Mouse (Mus musculus): ENCODE measurements around the gene Nme7.

Gene Nme7

GRCm38 (mm10) chr1:164427777-164428176 lies 123.9 kb downstream of the Nme7 start:
- in situ Hi-C loops (cut with MboI, MseI) = no loop called here

DNA sequence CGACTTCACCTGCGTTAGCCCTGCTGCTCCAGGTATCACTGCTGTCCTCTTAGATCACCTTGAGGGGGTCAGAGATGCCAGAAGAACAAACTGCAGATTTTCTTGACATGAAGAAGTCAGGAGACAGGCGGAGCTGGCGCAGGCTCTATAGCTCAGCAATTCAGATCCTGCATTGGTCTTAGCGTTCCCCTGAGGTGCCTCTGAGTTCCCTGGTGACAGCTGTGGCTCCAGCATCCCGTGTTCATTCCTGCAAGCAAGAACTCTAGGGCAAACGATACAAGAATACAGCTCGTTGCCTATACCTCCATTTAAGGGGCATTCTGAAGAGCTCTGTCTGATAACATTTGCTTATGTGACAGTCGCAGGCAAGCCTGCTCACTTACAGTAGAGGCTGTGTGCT lies 124.7 kb downstream of the Nme7 start:
- in situ Hi-C loops (cut with MboI, MseI) = no loop called here

DNA sequence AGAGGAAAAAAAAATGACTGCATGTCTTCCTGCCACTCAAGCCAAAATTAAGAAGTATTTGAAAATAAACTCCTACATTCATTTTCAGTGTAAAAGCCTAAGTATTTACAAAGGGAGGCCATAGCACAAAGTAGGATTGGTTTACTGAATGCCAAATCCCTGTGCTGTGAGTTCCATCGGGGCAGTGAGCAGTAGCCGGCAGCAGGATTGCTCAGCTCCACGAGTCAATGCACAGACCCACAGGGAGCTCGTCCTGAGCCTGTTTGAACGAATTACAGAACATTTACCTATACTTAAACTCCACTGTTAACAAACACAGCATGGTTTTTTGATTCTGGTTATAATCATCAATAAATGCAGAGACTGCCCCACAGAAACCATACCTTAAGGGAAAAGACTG lies 128.7 kb downstream of the Nme7 start:
- in situ Hi-C loops (cut with MboI, MseI) = no loop called here

DNA sequence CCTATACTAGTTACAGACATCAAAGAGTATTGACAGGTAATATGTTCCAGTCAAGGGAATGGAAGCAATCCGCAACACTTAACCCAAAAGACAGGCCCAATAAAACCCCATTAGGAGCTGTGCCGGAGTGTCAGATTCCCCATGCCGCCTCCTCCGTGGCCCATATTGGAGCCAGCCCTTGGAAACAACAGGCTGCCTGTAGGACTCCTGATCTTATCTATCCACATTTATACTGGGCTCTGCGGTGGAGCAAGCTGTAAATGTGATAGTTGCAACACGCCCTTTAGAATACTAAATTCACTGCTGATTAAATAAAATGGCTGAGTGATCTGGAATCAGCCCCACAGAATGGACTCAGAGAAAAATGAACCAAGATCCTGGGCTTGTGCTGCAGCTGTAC lies 130.1 kb downstream of the Nme7 start:
- in situ Hi-C loops (cut with MboI, MseI) = no loop called here

DNA sequence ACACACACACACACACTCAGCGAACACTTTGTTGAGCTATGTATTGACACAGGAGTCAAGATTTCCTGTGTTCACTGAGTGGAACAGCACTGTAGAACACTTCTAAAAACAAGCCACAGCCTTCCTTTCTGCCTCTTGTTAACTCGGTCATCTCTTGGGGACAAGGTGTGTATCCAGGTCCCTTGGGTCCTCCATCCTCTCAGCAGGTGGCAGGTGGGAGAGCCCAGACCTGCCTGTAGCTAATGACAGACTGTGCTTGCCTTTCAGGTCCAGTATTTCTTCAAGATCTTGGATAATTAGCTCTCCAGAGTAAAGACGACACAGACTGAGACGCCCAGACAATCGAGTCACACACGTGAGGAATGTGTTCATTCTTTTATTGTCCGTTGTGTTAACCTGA lies 132.8 kb downstream of the Nme7 start:
- in situ Hi-C loops (cut with MboI, MseI) = no loop called here

DNA sequence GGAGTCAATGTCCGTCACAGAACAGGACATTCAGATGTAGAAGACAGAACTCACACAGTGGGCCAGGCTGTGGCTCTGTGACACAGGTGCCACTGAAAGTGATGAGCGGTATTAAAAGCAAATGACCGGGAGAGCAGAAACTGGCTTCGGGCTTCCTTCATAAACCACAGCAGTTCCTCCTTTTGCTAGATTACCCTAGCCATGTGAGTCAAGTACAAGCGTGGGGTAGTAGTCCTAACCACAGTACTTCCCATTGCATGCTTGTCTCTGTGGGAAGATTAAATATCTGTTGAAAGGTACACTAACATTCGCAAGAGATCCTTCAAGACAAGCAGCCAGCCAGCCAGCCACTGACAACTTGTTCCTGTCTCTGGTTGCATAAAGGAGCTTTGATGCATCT lies 136.3 kb downstream of the Nme7 start:
- in situ Hi-C loops (cut with MboI, MseI) = no loop called here

- in situ Hi-C loops (cut with MboI, MseI) = no loop called here
Observed at GRCm38 (mm10) chr1:164440708-164441407, 136.9 kb downstream of the Nme7 start.

DNA sequence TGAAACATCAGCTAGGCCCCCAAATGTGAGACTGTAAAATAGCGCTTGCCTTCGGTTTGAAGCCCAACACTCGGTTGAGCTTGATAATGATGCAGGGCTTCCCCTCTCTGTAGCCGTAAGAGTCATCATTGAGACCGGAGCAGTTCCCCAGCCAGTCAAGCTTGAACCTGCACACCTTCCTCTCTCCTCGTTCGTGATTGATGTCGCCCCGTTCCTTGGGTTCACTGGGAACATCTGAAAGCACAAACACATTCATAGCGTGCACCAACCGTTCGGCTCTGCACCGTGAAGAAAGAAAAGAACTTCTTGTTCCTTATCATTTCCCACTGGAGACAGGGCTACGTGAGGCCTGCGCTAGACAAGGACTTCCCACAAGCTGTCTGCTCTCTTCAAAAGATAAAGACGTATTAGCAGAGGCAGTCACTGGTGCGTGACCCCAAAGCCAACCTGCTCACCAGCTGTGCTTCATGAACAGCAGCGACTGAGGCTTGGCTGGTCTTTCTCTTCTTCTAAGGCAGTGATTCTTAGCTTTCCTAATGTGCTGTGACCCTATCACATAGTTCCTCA lies 137.6 kb downstream of the Nme7 start:
- in situ Hi-C loops (cut with MboI, MseI) = no loop called here

GRCm38 (mm10) chr1:164445620-164446162 lies 141.8 kb downstream of the Nme7 start:
- in situ Hi-C loops (cut with MboI, MseI) = no loop called here

DNA sequence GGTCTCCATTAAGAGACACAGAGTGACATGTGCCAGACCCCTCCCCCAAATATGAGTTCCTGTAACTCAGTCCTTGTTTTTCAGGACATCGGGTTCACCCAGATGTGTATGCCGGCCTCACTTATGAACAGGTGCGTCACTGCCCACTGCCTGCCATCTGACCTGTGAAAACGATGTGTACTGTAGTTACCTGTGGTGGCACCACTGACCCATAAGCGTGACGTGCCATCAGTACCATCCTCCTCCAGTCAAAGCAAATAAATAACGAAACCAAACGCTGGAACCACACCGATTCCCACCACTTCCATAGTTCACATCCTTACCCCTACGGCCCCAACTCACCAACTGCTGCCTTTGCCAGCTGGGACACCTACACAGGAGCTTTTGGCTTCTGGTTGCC lies 142.6 kb downstream of the Nme7 start:
- in situ Hi-C loops (cut with MboI, MseI) = no loop called here

DNA sequence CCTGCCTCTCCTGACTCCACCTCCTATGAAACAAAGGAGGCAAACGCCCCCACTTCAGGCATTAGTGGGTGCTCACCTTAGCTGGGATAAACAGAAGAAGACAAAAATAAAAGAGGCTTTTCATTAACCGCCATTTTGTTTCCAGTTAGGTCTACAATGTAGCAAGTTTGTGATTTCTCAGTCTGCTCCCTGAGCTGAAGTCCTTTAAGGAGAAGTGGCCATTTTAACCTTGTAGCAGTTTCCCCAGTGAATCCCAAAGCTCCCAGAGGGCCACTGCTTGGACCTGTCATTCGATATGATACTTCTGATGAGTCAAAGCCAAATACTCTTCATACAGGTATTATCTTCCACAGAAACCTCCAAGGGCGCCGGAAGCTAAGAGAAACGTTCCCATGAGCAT lies 143.6 kb downstream of the Nme7 start:
- in situ Hi-C loops (cut with MboI, MseI) = no loop called here

GRCm38 (mm10) chr1:164449626-164450025 lies 145.7 kb downstream of the Nme7 start:
- in situ Hi-C loops (cut with MboI, MseI) = loop anchor here (10.0 kb wide), 1 partner anchor 1255 kb away; the partner anchor contains the start of gene Rcsd1

GRCm38 (mm10) chr1:164450231-164450630 lies 146.3 kb downstream of the Nme7 start:
- in situ Hi-C loops (cut with MboI, MseI) = loop anchor here (10.0 kb wide), 1 partner anchor 1255 kb away; the partner anchor contains the start of gene Rcsd1

GRCm38 (mm10) chr1:164450644-164451043 lies 146.7 kb downstream of the Nme7 start:
- in situ Hi-C loops (cut with MboI, MseI) = loop anchor here (10.0 kb wide), 1 partner anchor 1254 kb away; the partner anchor contains the start of gene Rcsd1

GRCm38 (mm10) chr1:164451346-164451745 lies 147.4 kb downstream of the Nme7 start:
- in situ Hi-C loops (cut with MboI, MseI) = loop anchor here (10.0 kb wide), 1 partner anchor 1253 kb away; the partner anchor contains the start of gene Rcsd1

GRCm38 (mm10) chr1:164452580-164452979 lies 148.7 kb downstream of the Nme7 start:
- in situ Hi-C loops (cut with MboI, MseI) = loop anchor here (10.0 kb wide), 1 partner anchor 1252 kb away; the partner anchor contains the start of gene Rcsd1

GRCm38 (mm10) chr1:164453146-164453545 lies 149.2 kb downstream of the Nme7 start:
- in situ Hi-C loops (cut with MboI, MseI) = loop anchor here (10.0 kb wide), 1 partner anchor 1252 kb away; the partner anchor contains the start of gene Rcsd1

DNA sequence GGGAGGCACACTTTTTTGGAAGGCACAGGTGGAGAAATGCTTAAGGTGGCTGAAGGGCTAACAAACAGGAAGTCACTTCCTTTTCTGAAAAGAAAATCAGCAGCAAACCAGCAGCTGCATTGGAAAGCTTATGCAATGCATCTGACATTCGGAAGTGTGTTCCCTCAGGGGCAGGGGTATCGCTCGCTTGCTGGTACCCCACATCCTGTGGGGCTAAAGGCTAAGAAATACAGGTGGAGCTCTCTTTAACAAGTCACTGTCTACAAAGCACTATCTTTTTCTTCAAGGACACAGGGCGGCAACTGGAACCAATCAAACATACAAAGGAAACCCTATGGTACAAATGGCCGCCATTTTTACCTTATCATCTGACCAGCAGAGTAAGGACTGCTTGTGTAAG lies 149.8 kb downstream of the Nme7 start:
- in situ Hi-C loops (cut with MboI, MseI) = loop anchor here (10.0 kb wide), 1 partner anchor 1251 kb away; the partner anchor contains the start of gene Rcsd1

DNA sequence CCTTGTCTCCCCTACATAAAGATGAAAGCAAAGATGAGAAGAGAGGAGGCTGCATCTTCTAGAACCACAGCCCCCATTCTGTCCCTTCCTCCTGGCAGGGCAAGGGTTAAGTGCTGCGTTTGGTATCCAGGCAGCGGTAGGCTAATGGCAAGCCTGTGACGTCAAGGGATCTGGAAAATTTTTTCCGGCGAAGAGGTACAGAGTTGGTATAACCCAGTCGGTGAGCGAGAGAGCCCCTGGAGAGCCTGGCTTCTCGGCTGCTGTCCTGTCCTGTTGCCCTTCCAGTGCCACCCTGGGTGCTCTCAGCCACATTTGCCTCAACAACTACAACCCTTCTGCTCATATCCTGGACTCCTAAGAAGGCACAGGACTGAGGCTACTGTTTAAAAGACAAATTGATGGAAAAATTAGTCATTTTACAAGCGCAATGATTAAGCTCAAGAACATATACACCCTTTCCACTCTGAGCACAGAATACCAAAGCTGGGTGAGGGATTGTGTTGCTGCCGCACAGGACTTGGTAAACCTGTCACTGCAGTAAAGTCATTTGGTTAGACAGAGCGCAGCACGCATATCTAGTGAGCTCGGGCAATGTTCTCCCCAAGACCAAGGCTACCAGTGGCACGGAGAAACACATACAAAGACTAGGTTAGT lies 151.0 kb downstream of the Nme7 start:
- in situ Hi-C loops (cut with MboI, MseI) = loop anchor here (10.0 kb wide), 1 partner anchor 1250 kb away; the partner anchor contains the start of gene Rcsd1

DNA sequence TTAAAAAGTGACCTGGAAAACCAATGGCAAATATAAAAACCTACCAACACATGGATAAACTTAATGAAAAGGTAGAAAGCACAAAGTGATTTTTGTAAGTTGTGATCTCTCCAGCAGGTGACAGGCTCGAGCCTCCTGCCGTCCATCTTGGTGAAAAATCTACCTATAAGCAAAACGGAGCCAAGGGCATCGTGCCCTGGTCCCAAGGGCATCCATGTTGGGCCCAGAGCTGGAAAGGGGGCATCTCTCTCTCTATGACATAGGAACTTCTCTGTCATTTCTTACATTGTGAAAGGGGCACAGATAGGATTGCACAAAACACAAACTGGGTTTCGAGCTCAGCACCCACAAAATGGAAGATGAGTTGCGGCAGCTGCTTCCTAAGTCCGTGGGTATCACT lies 151.7 kb downstream of the Nme7 start:
- in situ Hi-C loops (cut with MboI, MseI) = loop anchor here (10.0 kb wide), 1 partner anchor 1249 kb away; the partner anchor contains the start of gene Rcsd1

GRCm38 (mm10) chr1:164456065-164456464 lies 152.1 kb downstream of the Nme7 start:
- in situ Hi-C loops (cut with MboI, MseI) = loop anchor here (10.0 kb wide), 1 partner anchor 1249 kb away; the partner anchor contains the start of gene Rcsd1

DNA sequence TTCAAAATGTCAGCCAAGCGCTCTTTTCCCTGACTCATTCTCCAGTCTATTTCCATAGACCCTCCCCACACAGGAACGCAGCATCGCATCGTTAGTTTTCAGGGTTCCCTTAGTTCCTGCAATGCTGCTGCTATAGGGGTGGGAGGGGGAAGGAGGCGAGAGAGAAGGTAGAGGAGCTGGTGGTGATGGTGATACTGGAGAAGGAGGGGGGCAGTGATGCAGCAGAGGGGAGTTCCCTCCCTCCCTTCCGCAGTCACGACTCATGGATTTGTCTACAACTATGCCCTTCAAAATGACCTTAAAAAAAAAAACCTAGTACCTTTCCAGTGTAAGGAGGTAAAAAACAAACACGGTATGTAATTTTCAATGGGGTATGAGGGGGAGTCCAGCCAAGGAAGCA lies 152.8 kb downstream of the Nme7 start:
- in situ Hi-C loops (cut with MboI, MseI) = loop anchor here (10.0 kb wide), 1 partner anchor 1248 kb away; the partner anchor contains the start of gene Rcsd1
